Mouse (Mus musculus): ENCODE measurements around the gene Gcnt2. TPM values are rescaled to one million over a fixed set of nuclear protein-coding genes. Genes with fewer than 3 reads are reported as not detected.
"Not testable (repeated sequence)": the region's sequence is repeated elsewhere in the genome, so short reads cannot be mapped to it uniquely, and the experiment has no call there.

The Gcnt2 gene
- total RNA-seq, 1 experiment: 21.8 TPM

GRCm38 (mm10) chr13:40886643-40887381 is 27.3 kb downstream of the Gcnt2 start:
- no peak for TF ChIP-seq ZNF384 (IDR thresholded peaks at IDR 0.05; ENCODE audit: low read depth, low read length)
- TF ChIP-seq HCFC1 (IDR thresholded peaks at IDR 0.05; ENCODE audit: borderline replicate concordance, insufficient read depth, low read length): no peak; the same call in 1 of the 2 replicates
- TF ChIP-seq MAFK (IDR thresholded peaks at IDR 0.05; ENCODE audit: insufficient read depth, low read depth, low read length): no peak
- no peak for TF ChIP-seq ZC3H11A (IDR thresholded peaks at IDR 0.05; ENCODE audit: borderline replicate concordance, low read depth, low read length)
- TF ChIP-seq CHD2 (IDR thresholded peaks at IDR 0.05; ENCODE audit: low read depth, low read length): no peak; the same call in 1 of the 2 replicates
- in situ Hi-C loops (cut with MboI; ENCODE audit: low sequenced_read_pairs in 2 of 2, unreplicated experiment in 2 of 2): no loop called here
- Histone ChIP-seq H3K9ac (ENCODE audit: insufficient read depth, low read depth, low read length, poor library complexity, severe bottlenecking) (peak overlapping the region; percentile 70), H3K36me3 (ENCODE audit: control insufficient read depth, insufficient read depth, low read length, poor library complexity, severe bottlenecking) (no peaks in the 10 kb centered on the region), H3K4me3 (ENCODE audit: insufficient read depth in 1 of 2, low read depth in 1 of 2, low read length in 2 of 2, poor library complexity in 1 of 2, severe bottlenecking in 1 of 2) (peak overlapping the region; percentile 70 to 75), H3K4me1 (ENCODE audit: control insufficient read depth in 2 of 2, insufficient read depth in 2 of 2, low read length in 2 of 2, poor library complexity in 1 of 2) (peaks cover 24 to 27% of the 10 kb centered on the region in 2 experiments), H3K27ac (ENCODE audit: insufficient read depth, low read depth, low read length, poor library complexity, severe bottlenecking) (peak overlapping the region; percentile 95), H3K9me3 (ENCODE audit: control insufficient read depth, insufficient read depth, low read depth, low read length) (no peaks in the 10 kb centered on the region)
- peak; percentile 70 for DNase-seq (ENCODE audit: low read depth, low spot score)

GRCm38 (mm10) chr13:40890595-40890994 is 31.0 kb downstream of the Gcnt2 start:
- peak overlapping the region in 1 of 2 experiments; percentile 27; a peak in 1 of 4 replicates for H3K4me3 ChIP-seq (ENCODE audit: insufficient read depth in 1 of 2, low read depth in 1 of 2, low read length in 2 of 2, poor library complexity in 1 of 2, severe bottlenecking in 1 of 2)

GRCm38 (mm10) chr13:40891369-40891768 is 31.8 kb downstream of the Gcnt2 start:
- TF ChIP-seq MAFK (IDR thresholded peaks at IDR 0.05; ENCODE audit: insufficient read depth, low read depth, low read length): peak; percentile 65; the same call in 1 of the 2 replicates
- in situ Hi-C loops (cut with MboI; ENCODE audit: low sequenced_read_pairs in 2 of 2, unreplicated experiment in 2 of 2); H3K27ac ChIP-seq (ENCODE audit: insufficient read depth, low read depth, low read length, poor library complexity, severe bottlenecking); H3K9me3 ChIP-seq (ENCODE audit: control insufficient read depth, insufficient read depth, low read depth, low read length); H3K4me3 ChIP-seq (ENCODE audit: insufficient read depth in 1 of 2, low read depth in 1 of 2, low read length in 2 of 2, poor library complexity in 1 of 2, severe bottlenecking in 1 of 2); H3K9ac ChIP-seq (ENCODE audit: insufficient read depth, low read depth, low read length, poor library complexity, severe bottlenecking); H3K36me3 ChIP-seq (ENCODE audit: control insufficient read depth, insufficient read depth, low read length, poor library complexity, severe bottlenecking); DNase-seq (ENCODE audit: low read depth, low spot score): not testable (repeated sequence)
- H3K4me1 ChIP-seq (ENCODE audit: control insufficient read depth in 2 of 2, insufficient read depth in 2 of 2, low read length in 2 of 2, poor library complexity in 1 of 2): peaks cover 19 to 27% of the 10 kb centered on the region in 2 experiments

More at GRCm38 (mm10) chr13:40890595-40890994, 31.0 kb downstream of the Gcnt2 start:
- Histone ChIP-seq H3K9me3 (ENCODE audit: control insufficient read depth, insufficient read depth, low read depth, low read length) (no peaks in the 10 kb centered on the region), H3K36me3 (ENCODE audit: control insufficient read depth, insufficient read depth, low read length, poor library complexity, severe bottlenecking) (no peaks in the 10 kb centered on the region; the same call in 1 of the 2 replicates), H3K27ac (ENCODE audit: insufficient read depth, low read depth, low read length, poor library complexity, severe bottlenecking) (no peak overlapping the region), H3K4me1 (ENCODE audit: control insufficient read depth in 2 of 2, insufficient read depth in 2 of 2, low read length in 2 of 2, poor library complexity in 1 of 2) (peaks cover 23 to 31% of the 10 kb centered on the region in 2 experiments), H3K9ac (ENCODE audit: insufficient read depth, low read depth, low read length, poor library complexity, severe bottlenecking) (peak overlapping the region; percentile 34; the same call in 1 of the 2 replicates)
- in situ Hi-C loops (cut with MboI; ENCODE audit: low sequenced_read_pairs in 2 of 2, unreplicated experiment in 2 of 2): no loop called here
- no peak for DNase-seq (ENCODE audit: low read depth, low spot score)
- TF ChIP-seq CHD2 (IDR thresholded peaks at IDR 0.05; ENCODE audit: low read depth, low read length) (no peak), ZNF384 (IDR thresholded peaks at IDR 0.05; ENCODE audit: low read depth, low read length) (no peak), MAFK (IDR thresholded peaks at IDR 0.05; ENCODE audit: insufficient read depth, low read depth, low read length) (no peak), ZC3H11A (IDR thresholded peaks at IDR 0.05; ENCODE audit: borderline replicate concordance, low read depth, low read length) (no peak), HCFC1 (IDR thresholded peaks at IDR 0.05; ENCODE audit: borderline replicate concordance, insufficient read depth, low read length) (no peak)

GRCm38 (mm10) chr13:40892043-40892442 is 32.5 kb downstream of the Gcnt2 start:
- in situ Hi-C loops (cut with MboI; ENCODE audit: low sequenced_read_pairs in 2 of 2, unreplicated experiment in 2 of 2): no loop called here

More at GRCm38 (mm10) chr13:40892043-40892442, 32.5 kb downstream of the Gcnt2 start:
- Histone ChIP-seq H3K4me1 (ENCODE audit: control insufficient read depth in 2 of 2, insufficient read depth in 2 of 2, low read length in 2 of 2, poor library complexity in 1 of 2) (peaks cover 19 to 29% of the 10 kb centered on the region in 2 experiments), H3K27ac (ENCODE audit: insufficient read depth, low read depth, low read length, poor library complexity, severe bottlenecking) (no peak overlapping the region; the same call in 1 of the 2 replicates), H3K4me3 (ENCODE audit: insufficient read depth in 1 of 2, low read depth in 1 of 2, low read length in 2 of 2, poor library complexity in 1 of 2, severe bottlenecking in 1 of 2) (no peak overlapping the region), H3K9me3 (ENCODE audit: control insufficient read depth, insufficient read depth, low read depth, low read length) (no peaks in the 10 kb centered on the region), H3K36me3 (ENCODE audit: control insufficient read depth, insufficient read depth, low read length, poor library complexity, severe bottlenecking) (no peaks in the 10 kb centered on the region; the same call in 1 of the 2 replicates), H3K9ac (ENCODE audit: insufficient read depth, low read depth, low read length, poor library complexity, severe bottlenecking) (peak overlapping the region; percentile 26; the same call in 1 of the 2 replicates)
- no peak for DNase-seq (ENCODE audit: low read depth, low spot score)
- TF ChIP-seq MAFK (IDR thresholded peaks at IDR 0.05; ENCODE audit: insufficient read depth, low read depth, low read length) (no peak), CHD2 (IDR thresholded peaks at IDR 0.05; ENCODE audit: low read depth, low read length) (no peak), ZNF384 (IDR thresholded peaks at IDR 0.05; ENCODE audit: low read depth, low read length) (no peak), ZC3H11A (IDR thresholded peaks at IDR 0.05; ENCODE audit: borderline replicate concordance, low read depth, low read length) (no peak)
